Mouse (Mus musculus) olfactory bulb, adult 2 months (tissue): Measurements from ENCODE around the gene Abhd6. TPM values are rescaled to one million over a fixed set of nuclear protein-coding genes. Genes with fewer than 3 reads are reported as not detected.

Experiments
- H3K27ac ChIP-seq: fragments of 200-500 bp; 2 replicates; pipeline ENCODE4 v1.5.1; 2012; ENCODE audit warnings: low read depth, low read length; ENCODE audit not compliant: insufficient read depth
- H3K4me1 ChIP-seq: fragments of 200-500 bp; 2 replicates; pipeline ENCODE4 v1.6.1; 2012; ENCODE audit warnings: low read length; ENCODE audit not compliant: control insufficient read depth, insufficient read depth
- H3K4me3 ChIP-seq: fragments of 200-500 bp; 2 replicates; pipeline ENCODE4 v1.5.1; 2012; ENCODE audit warnings: mild to moderate bottlenecking, low read depth, low read length, moderate library complexity; ENCODE audit not compliant: insufficient read depth
- CTCF ChIP-seq: fragments of 200-500 bp; IDR thresholded peaks from 2 replicates; pipeline ENCODE4 v1.5.1; 2012; ENCODE audit warnings: low read depth, mild to moderate bottlenecking, low read length, moderate library complexity; ENCODE audit not compliant: insufficient read depth
- POLR2A ChIP-seq: fragments of 200-500 bp; IDR thresholded peaks from 2 replicates; pipeline ENCODE4 v1.6.1; 2012; ENCODE audit warnings: mild to moderate bottlenecking, low read depth, low read length, moderate library complexity; ENCODE audit not compliant: insufficient read depth
- WGBS: fragments of 180-500 bp; shearing (Covaris S2); methylation state at CpG from one replicate; pipeline ENCODE4 v1.1.7; 2018; 5-methylcytosine and 5-hydroxymethylcytosine counted together
- polyA plus RNA-seq: library from polyadenylated mRNA; stranded (reverse); fragments of >200 nt; gene quantifications from 2 replicates; pipeline ENCODE4 v1.2.4, GENCODE M21; 2012; ENCODE audit warnings: low replicate concordance; ENCODE audit not compliant: missing spikeins, insufficient read depth, insufficient read length

The Abhd6 gene
- polyA plus RNA-seq: not detected in 2 replicates

GRCm38 (mm10) chr14:8002432-8003092, at the start of gene Abhd6:
Gene Abhd6, plus strand, starts transcription at chr14:8002902.
- peak within 1 kb of the TSS; percentile 84 for H3K4me3 ChIP-seq
- no peak; the same call in 1 of the 2 replicates for TF ChIP-seq CTCF
- peak; percentile 73 for TF ChIP-seq POLR2A
- H3K4me1 ChIP-seq: peaks cover 10% of the 10 kb centered on the region
- under 1% methylated on average over 38 of the region's 38 CpGs for WGBS
- peak within 1 kb of the TSS; percentile 32 for H3K27ac ChIP-seq

- 57% methylated on average over 6 of the region's 6 CpGs for WGBS
- Histone ChIP-seq H3K4me1 (no peaks in the 10 kb centered on the region), H3K4me3 (no peak overlapping the region), H3K27ac (no peak overlapping the region)
- TF ChIP-seq CTCF (no peak), POLR2A (no peak)
Observed at GRCm38 (mm10) chr14:7954071-7954471, 48.6 kb upstream of the Abhd6 start.

- H3K4me3 ChIP-seq: no peak overlapping the region
- H3K4me1 ChIP-seq: no peaks in the 10 kb centered on the region
- 87% methylated on average over 10 of the region's 10 CpGs for WGBS
- TF ChIP-seq POLR2A (no peak), CTCF (no peak)
- no peak overlapping the region for H3K27ac ChIP-seq
Observed at GRCm38 (mm10) chr14:7956427-7956826, 46.3 kb upstream of the Abhd6 start.

DNA sequence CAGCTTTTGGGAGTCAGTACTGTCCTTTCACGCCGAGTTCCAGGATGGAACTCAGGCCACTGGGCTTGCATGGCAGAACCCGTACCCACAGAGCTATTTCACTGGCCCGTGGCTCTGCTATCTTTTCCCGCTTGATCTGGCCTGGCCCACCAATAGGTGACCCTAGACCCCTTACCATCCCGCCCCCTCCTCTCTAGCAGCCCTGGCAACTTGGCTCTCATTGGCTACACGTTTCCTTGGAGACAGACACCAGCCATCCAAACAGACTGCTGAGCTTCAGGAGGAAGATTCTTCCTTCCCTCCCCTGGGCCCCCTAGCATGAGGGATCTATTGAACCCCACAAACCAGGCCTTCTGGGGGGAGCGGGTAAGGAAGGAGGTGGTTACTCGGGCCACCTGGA, 45.7 kb upstream of the Abhd6 start, which contains the start of gene Gm45521:
Gene Gm45521, plus strand, starts transcription at position 240 of the 400 bp plus-strand sequence.
- WGBS: 71% methylated on average over 9 of the region's 9 CpGs

DNA sequence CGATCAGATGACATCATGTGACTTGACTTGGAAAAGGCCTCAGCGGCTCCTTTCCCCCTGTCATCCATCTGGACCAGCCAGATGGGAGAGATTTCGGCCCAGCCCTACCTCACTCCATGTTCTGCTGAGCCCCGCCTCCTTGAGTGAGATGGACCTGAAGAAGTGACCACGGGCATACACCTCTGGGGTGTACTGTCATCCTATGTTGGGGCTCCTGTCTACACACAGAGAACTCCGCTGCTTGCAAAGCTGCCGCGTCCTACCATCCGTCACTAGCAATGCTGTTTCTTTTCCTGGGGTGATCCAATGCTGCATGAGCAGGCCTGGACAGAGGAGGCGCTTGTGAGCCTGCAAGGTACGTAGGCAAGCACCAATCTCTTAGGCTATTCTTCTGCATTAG, 42.1 kb upstream of the Abhd6 start:
- no peak overlapping the region for H3K4me3 ChIP-seq
- no peaks in the 10 kb centered on the region for H3K4me1 ChIP-seq
- WGBS: 63% methylated on average over 11 of the region's 11 CpGs
- no peak for TF ChIP-seq CTCF
- TF ChIP-seq POLR2A: no peak
- H3K27ac ChIP-seq: no peak overlapping the region

More for the DNA sequence above, 45.7 kb upstream of the Abhd6 start, which contains the start of gene Gm45521:
- Histone ChIP-seq H3K4me3 (no peak within 1 kb of the TSS), H3K27ac (no peak within 1 kb of the TSS), H3K4me1 (no peaks in the 10 kb centered on the region)
- no peak for TF ChIP-seq CTCF
- TF ChIP-seq POLR2A: no peak

- Histone ChIP-seq H3K4me1 (no peaks in the 10 kb centered on the region), H3K4me3 (no peak overlapping the region), H3K27ac (no peak overlapping the region)
- WGBS: 56% methylated on average over 5 of the region's 5 CpGs
- TF ChIP-seq CTCF: no peak
- no peak for TF ChIP-seq POLR2A
Observed at GRCm38 (mm10) chr14:7961714-7962113, 41.0 kb upstream of the Abhd6 start.

- TF ChIP-seq CTCF (no peak), POLR2A (no peak)
- WGBS: 89% methylated on average over 2 of the region's 2 CpGs
- Histone ChIP-seq H3K27ac (no peak overlapping the region), H3K4me3 (no peak overlapping the region), H3K4me1 (no peaks in the 10 kb centered on the region)
Observed at GRCm38 (mm10) chr14:7962626-7963025, 40.1 kb upstream of the Abhd6 start.

- no peak for TF ChIP-seq CTCF
- no peak for TF ChIP-seq POLR2A
- Histone ChIP-seq H3K4me1 (no peaks in the 10 kb centered on the region), H3K4me3 (no peak overlapping the region), H3K27ac (no peak overlapping the region)
- 73% methylated on average over 7 of the region's 7 CpGs for WGBS
Observed at GRCm38 (mm10) chr14:7963160-7963559, 39.5 kb upstream of the Abhd6 start.

- no peaks in the 10 kb centered on the region for H3K4me1 ChIP-seq
- H3K27ac ChIP-seq: no peak overlapping the region
- TF ChIP-seq CTCF: no peak
- TF ChIP-seq POLR2A: no peak
- WGBS: 56% methylated on average over 11 of the region's 11 CpGs
- H3K4me3 ChIP-seq: no peak overlapping the region
Observed at GRCm38 (mm10) chr14:7964219-7964889, 38.3 kb upstream of the Abhd6 start.
